Mouse (Mus musculus): ENCODE results near the gene Dlg1.
"Not testable (repeated sequence)": the region's sequence is repeated elsewhere in the genome, so short reads cannot be mapped to it uniquely, and the experiment has no call there.

The Dlg1 gene

GRCm38 (mm10) chr16:31657502-31657901, 5.7 kb upstream of the Dlg1 start:
- CTCF ChIA-PET: no interaction called here

- CTCF ChIA-PET: no interaction called here
Measured at GRCm38 (mm10) chr16:31658539-31659334, 4.5 kb upstream of the Dlg1 start.

DNA sequence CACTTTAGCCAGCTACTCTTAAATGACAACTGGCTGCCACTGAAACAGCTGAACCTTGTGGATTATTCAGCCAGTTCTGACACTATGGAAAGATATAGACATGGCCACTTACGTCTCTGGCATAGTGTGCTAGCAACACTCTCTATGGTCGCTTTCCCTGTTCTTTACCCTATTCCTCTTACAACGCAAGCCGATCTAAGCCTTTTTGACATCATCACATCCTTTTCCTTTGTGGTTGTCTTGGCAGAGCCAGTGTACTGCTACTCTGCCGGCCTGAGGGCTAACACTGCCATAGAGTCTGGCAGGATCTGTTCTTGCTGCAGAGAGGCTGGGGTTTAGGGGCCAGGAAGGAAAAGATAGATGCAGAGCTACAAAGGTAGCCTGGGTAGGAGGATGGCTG, 3.8 kb upstream of the Dlg1 start:
- CTCF ChIA-PET: no interaction called here

GRCm38 (mm10) chr16:31662556-31663378, 476 bp upstream of the Dlg1 start:
- CTCF ChIA-PET: interaction anchor here (0.6 kb wide), 1 partner anchor 36 kb away, joined by 4 read pairs; no protein-coding TSS in a partner anchor

GRCm38 (mm10) chr16:31664287-31664597, 999 bp downstream of the Dlg1 start:
- CTCF ChIA-PET: interaction anchor here (0.6 kb wide), 2 partner anchors 214 to 239 kb away, joined by 4 read pairs; no protein-coding TSS in a partner anchor

GRCm38 (mm10) chr16:31672202-31672601, 9.0 kb downstream of the Dlg1 start:
- CTCF ChIA-PET: interaction anchor here (0.6 kb wide), 1 partner anchor 20 kb away, joined by 3 read pairs; no protein-coding TSS in a partner anchor

DNA sequence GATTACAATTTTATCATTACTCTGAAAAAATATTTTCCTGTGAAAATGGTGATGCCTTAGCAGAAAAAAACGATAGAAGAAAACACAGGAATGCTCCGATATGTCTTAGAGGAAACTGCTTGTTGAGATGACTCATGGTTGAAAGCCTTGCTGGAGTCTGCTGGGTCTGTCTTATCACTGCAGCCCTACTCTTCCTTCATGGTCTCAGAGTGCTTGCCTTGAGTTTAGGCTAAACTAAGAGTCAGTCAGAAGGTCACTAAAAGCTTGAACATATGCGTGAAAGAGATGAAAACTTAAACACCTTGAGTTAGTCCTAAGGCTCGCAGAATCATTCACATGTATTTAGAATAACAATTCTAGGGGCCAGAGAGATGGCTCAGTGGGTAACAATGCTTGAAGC, 14.2 kb downstream of the Dlg1 start:
- CTCF ChIA-PET: no interaction called here

- CTCF ChIA-PET: interaction anchor here (0.6 kb wide), 1 partner anchor 10 kb away, joined by 11 read pairs; no protein-coding TSS in a partner anchor
Measured at GRCm38 (mm10) chr16:31682291-31682690, 19.0 kb downstream of the Dlg1 start.

- CTCF ChIA-PET: no interaction called here
Measured at GRCm38 (mm10) chr16:31683670-31684430, 20.6 kb downstream of the Dlg1 start.

- CTCF ChIA-PET: no interaction called here
Measured at GRCm38 (mm10) chr16:31684771-31685170, 21.5 kb downstream of the Dlg1 start.

GRCm38 (mm10) chr16:31687766-31688165, 24.5 kb downstream of the Dlg1 start:
- CTCF ChIA-PET: no interaction called here

GRCm38 (mm10) chr16:31695286-31696020, 32.2 kb downstream of the Dlg1 start:
- CTCF ChIA-PET: no interaction called here

- CTCF ChIA-PET: no interaction called here
Measured at GRCm38 (mm10) chr16:31696367-31696766, 33.1 kb downstream of the Dlg1 start.

- CTCF ChIA-PET: no interaction called here
Measured at GRCm38 (mm10) chr16:31697341-31697740, 34.1 kb downstream of the Dlg1 start.

DNA sequence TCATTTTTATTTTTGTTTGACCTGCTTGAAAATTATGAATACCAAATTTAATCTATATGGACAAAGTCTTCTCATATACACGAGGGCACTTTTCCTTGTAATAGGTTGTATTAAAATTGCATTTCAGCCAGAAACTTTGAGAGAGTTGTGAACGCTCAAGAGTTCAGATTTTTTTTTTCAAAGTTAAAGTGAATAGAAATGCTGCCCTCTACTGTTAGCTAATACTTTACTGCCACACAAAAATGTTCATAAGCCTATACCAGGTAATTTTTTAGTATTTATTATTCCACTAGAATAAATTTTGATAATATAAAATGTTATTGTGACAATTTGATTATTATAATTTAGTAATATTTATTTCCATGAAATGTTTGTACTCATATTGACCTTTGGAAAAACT, 42.0 kb downstream of the Dlg1 start:
- CTCF ChIA-PET: interaction anchor here (0.6 to 0.7 kb wide), 2 partner anchors 11 to 253 kb away, joined by 3 to 4 read pairs; no protein-coding TSS in a partner anchor

DNA sequence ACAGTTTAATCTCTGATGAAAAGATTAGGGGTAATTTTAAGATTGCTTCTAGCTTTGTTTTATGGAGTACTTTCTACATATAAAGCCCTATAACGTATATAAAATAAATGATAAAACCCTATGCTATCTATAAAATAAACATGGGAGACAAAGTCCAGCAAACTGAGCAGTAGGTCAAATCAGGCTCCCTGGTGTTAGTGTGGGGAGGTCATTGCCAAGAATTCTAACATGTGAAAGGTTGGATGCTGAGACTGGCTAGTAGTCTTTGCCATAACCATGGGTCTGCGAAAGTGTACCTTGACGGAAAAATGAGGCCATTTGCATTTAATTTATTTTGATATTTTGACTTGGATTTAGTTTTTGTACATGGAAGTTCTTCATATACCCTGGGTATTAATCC, 42.7 kb downstream of the Dlg1 start:
- CTCF ChIA-PET: interaction anchor here (0.6 kb wide), 1 partner anchor 254 kb away, joined by 3 read pairs; no protein-coding TSS in a partner anchor

DNA sequence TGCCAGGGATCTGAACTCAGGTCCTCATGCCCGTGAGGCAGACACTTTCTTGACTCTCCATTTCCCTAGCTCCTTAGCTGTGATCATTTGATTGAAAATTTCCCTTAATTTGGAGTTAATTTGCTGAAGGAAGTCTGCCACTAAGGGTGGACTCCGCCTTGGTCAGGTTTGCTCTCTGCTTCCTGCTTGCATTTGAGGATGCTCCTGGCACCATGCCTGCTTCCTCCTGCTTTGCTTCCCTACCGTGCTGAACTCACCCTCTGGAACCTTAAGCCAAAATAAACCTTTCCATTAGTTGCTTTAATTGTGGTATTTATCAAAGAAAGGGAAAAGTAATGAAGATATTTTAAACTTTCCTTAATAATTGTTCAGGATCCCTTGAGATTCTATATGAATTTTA, 44.1 kb downstream of the Dlg1 start:
- CTCF ChIA-PET: interaction anchor here (0.6 kb wide), 1 partner anchor 10 kb away, joined by 10 read pairs; no protein-coding TSS in a partner anchor

DNA sequence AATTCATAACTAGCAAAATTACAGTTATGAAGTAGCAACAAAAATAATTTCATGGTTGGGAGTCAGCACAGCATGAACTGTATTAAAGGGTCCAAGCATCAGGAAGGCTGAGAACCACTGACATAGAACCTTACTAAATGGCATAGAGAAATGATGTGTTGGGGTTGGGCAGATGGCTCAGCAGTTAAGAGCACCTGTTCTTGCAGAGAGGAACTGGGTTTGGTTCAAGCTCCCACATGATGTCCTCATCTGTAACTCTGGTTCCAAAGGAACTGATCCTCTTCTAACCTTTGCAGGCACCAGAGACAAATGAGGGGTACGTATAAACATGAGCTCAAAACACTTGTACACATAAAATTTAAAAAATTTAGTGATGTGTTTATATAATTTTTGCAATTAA, 59.7 kb downstream of the Dlg1 start:
- CTCF ChIA-PET: no interaction called here

DNA sequence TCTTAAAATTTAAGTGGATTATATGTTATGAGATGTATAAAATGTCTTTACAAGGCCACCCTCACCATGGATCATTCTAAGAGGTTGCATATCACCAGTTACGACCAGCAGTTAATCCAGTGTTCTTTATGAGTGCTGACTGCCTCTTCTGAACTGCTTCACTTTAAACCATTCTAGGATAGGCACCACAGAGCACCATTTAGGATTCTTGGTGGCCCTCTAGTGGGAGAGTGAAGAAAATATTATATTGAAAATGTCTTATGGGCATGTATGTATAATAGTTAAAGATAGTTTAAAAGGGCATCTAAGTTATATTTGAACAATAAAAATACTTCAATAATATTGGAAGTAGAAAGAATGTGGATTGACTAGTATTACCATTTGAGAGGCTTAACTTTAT, 60.9 kb downstream of the Dlg1 start:
- CTCF ChIA-PET: interaction anchor here (0.5 kb wide), 1 partner anchor 266 kb away, joined by 5 read pairs; no protein-coding TSS in a partner anchor

- CTCF ChIA-PET: interaction anchor here (0.5 to 0.6 kb wide), 3 partner anchors 9 to 904 kb away, joined by 3 to 5 read pairs (median 3); no protein-coding TSS in a partner anchor
Measured at GRCm38 (mm10) chr16:31724818-31725217, 61.6 kb downstream of the Dlg1 start.

DNA sequence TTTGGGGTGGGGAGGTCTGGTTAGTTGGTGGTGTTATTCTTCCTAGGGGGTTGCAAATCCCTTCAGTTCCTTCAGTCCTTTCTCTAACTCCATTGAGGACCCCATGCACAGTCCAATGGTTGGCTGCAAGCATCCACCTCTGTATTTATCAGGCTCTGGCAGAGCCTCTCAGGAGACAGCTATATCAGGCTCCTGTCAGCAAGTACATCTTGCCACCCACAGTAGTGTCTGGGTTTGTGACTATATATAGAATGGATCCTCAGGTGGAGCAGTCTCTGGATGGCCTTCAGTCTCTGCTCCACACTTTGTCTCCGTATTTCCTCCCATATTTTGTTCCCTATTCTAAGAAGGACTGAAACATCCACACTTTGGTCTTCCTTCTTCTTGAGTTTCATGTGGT, 67.7 kb downstream of the Dlg1 start:
- CTCF ChIA-PET: not testable (repeated sequence)

Measured in spleen, embryonic (tissue).